Mouse (Mus musculus) lung, postnatal 10 days (tissue): Measurements from ENCODE around the gene Pnck.

Experiments used
- DNase-seq: peaks from one replicate; pipeline ENCODE4 v3.0.0; 2021

The Pnck gene

GRCm38 (mm10) chrX:73659575-73660283 lies at the start of gene Pnck:
Gene Pnck (minus strand): TSS chrX:73660117.
- no peak for DNase-seq

GRCm38 (mm10) chrX:73700472-73700871 lies 40.6 kb upstream of the Pnck start:
- peak; percentile 14 for DNase-seq

- peak; percentile 72 for DNase-seq
These were observed 31.2 kb upstream of the Pnck start for GRCm38 (mm10) chrX:73690917-73691629.

- DNase-seq, result peak; percentile 18
These were observed 25.7 kb upstream of the Pnck start for GRCm38 (mm10) chrX:73685629-73686028.

- DNase-seq, result no peak
These were observed 25.1 kb upstream of the Pnck start for GRCm38 (mm10) chrX:73684978-73685377.

GRCm38 (mm10) chrX:73684156-73684555 lies 24.2 kb upstream of the Pnck start:
- DNase-seq, result no peak

GRCm38 (mm10) chrX:73676668-73677067 lies 16.8 kb upstream of the Pnck start:
- no peak for DNase-seq

- DNase-seq, result no peak
These were observed 15.3 kb upstream of the Pnck start for GRCm38 (mm10) chrX:73675231-73675630.

GRCm38 (mm10) chrX:73673968-73674661 lies 14.2 kb upstream of the Pnck start:
- DNase-seq, result peak; percentile 47

- no peak for DNase-seq
These were observed 13.7 kb upstream of the Pnck start for GRCm38 (mm10) chrX:73673619-73673967.

GRCm38 (mm10) chrX:73672879-73673618 lies 13.1 kb upstream of the Pnck start, which contains the start of gene Slc6a8:
Gene Slc6a8 (plus strand): TSS chrX:73673150.
- peak; percentile 81 for DNase-seq

- DNase-seq, result peak; percentile 53
These were observed 12.1 kb upstream of the Pnck start for GRCm38 (mm10) chrX:73672031-73672431.

GRCm38 (mm10) chrX:73663143-73663542 lies 3.2 kb upstream of the Pnck start:
- DNase-seq, result no peak

- DNase-seq, result no peak
These were observed 358 bp upstream of the Pnck start for GRCm38 (mm10) chrX:73660284-73660665.

- DNase-seq, result no peak
These were observed 862 bp downstream of the Pnck start for GRCm38 (mm10) chrX:73658936-73659574.

GRCm38 (mm10) chrX:73658391-73658790 lies 1.5 kb downstream of the Pnck start:
- DNase-seq, result no peak

GRCm38 (mm10) chrX:73655529-73655928 lies 4.4 kb downstream of the Pnck start:
- peak; percentile 53 for DNase-seq

- peak; percentile 82 for DNase-seq
These were observed 5.7 kb downstream of the Pnck start for GRCm38 (mm10) chrX:73654177-73654576.

- DNase-seq, result no peak
These were observed 6.5 kb downstream of the Pnck start for GRCm38 (mm10) chrX:73653392-73653791.

- DNase-seq, result no peak
These were observed 9.0 kb downstream of the Pnck start for GRCm38 (mm10) chrX:73650869-73651268.

GRCm38 (mm10) chrX:73645121-73645520 lies 14.8 kb downstream of the Pnck start:
- no peak for DNase-seq

GRCm38 (mm10) chrX:73639901-73640469 lies 19.9 kb downstream of the Pnck start:
- DNase-seq, result no peak
